Mouse (Mus musculus) megakaryocyte, embryonic 14.5 days (primary cell): ENCODE measurements at regions not wholly inside any gene's neighbourhood (a gene's known extent, or its start where the extent isn't known, plus 50 kb on each side); places are given as distances from the start of the nearest gene placed in this dataset.

Source experiments
- FLI1 ChIP-seq: IDR thresholded peaks from 2 replicates; pipeline ENCODE4 v1.6.1; 2012; ENCODE audit warnings: low read length, inconsistent platforms, mixed read lengths
- GATA1 ChIP-seq: IDR thresholded peaks from 3 replicates; pipeline ENCODE4 v1.6.1; 2012; ENCODE audit warnings: mixed read lengths, low read length, inconsistent platforms, borderline replicate concordance

GRCm38 (mm10) chr5:49675885-49676284 lies 151.2 kb upstream of the Kcnip4 start:
- TF ChIP-seq GATA1 (no peak), FLI1 (no peak)
